Mouse (Mus musculus) embryonic stem cell, embryonic (primary cell): ENCODE data around the gene Ccdc83.

Source experiments
- CTCF ChIA-PET, 4 experiments: fragments of 300-600 bp in 2 of 4; fragments of 350-600 bp in 2 of 4; sonication (Branson Sonifier 250); formaldehyde crosslinking; loops; one replicate each; lab custom pipeline; 2022; ENCODE audit warnings: inconsistent platforms in 2 of 4; lab: Charles Lee
- POLR2A ChIA-PET, 4 experiments: fragments of 300-600 bp in 2 of 4; fragments of 350-600 bp in 2 of 4; sonication (Branson Sonifier 250); formaldehyde crosslinking; loops; one replicate each; lab custom pipeline; 2022; ENCODE audit warnings: antibody characterized with exemption in 4 of 4, inconsistent platforms in 1 of 4; lab: Charles Lee

Ccdc83 gene

GRCm38 (mm10) chr7:90265289-90265970 is at the start of gene Ccdc83:
Gene Ccdc83, minus strand, starts transcription at chr7:90265777.
- ChIA-PET POLR2A (no interaction called here), CTCF (no interaction called here)

- ChIA-PET CTCF (no interaction called here), POLR2A (interaction anchor here in 1 of 4 experiments (0.5 kb wide), 1 partner anchor 110 kb away, joined by 5 read pairs; no protein-coding TSS in a partner anchor)
Observed at GRCm38 (mm10) chr7:90313421-90313820, 47.8 kb upstream of the Ccdc83 start.

- ChIA-PET CTCF (interaction anchor here in 1 of 4 experiments (0.6 kb wide), 1 partner anchor 448 kb away, joined by 3 read pairs; no protein-coding TSS in a partner anchor), POLR2A (no interaction called here)
Observed at GRCm38 (mm10) chr7:90312151-90312883, 46.7 kb upstream of the Ccdc83 start.

GRCm38 (mm10) chr7:90308003-90308402 is 42.4 kb upstream of the Ccdc83 start:
- CTCF ChIA-PET, result no interaction called here
- POLR2A ChIA-PET, result no interaction called here

- ChIA-PET CTCF (no interaction called here), POLR2A (no interaction called here)
Observed at GRCm38 (mm10) chr7:90306968-90307367, 41.4 kb upstream of the Ccdc83 start.

GRCm38 (mm10) chr7:90306079-90306478 is 40.5 kb upstream of the Ccdc83 start:
- CTCF ChIA-PET, result no interaction called here

GRCm38 (mm10) chr7:90302647-90303552 is 37.3 kb upstream of the Ccdc83 start:
- ChIA-PET POLR2A (interaction anchor here (0.6 to 1.1 kb wide), 5 partner anchors 13 to 785 kb away, joined by 3 to 4 read pairs (median 3); no protein-coding TSS in a partner anchor), CTCF (interaction anchor here in 2 of 4 experiments (0.6 to 1.1 kb wide), 3 partner anchors 17 to 107 kb away, joined by 3 to 8 read pairs (median 5); no protein-coding TSS in a partner anchor)

More at GRCm38 (mm10) chr7:90306079-90306478, 40.5 kb upstream of the Ccdc83 start:
- POLR2A ChIA-PET, result no interaction called here

GRCm38 (mm10) chr7:90301942-90302646 is 36.5 kb upstream of the Ccdc83 start, which contains the start of gene Sytl2:
Gene Sytl2, plus strand, starts transcription at chr7:90302252.
- POLR2A ChIA-PET, result interaction anchor here in 3 of 4 experiments (0.6 to 1.1 kb wide), 4 partner anchors 12 to 784 kb away, joined by 3 to 4 read pairs (median 3); no protein-coding TSS in a partner anchor
- CTCF ChIA-PET, result interaction anchor here in 2 of 4 experiments (0.6 to 1.1 kb wide), 3 partner anchors 16 to 108 kb away, joined by 3 to 8 read pairs (median 5); no protein-coding TSS in a partner anchor

GRCm38 (mm10) chr7:90291885-90292284 is 26.3 kb upstream of the Ccdc83 start:
- ChIA-PET CTCF (interaction anchor here in 1 of 4 experiments (1.2 kb wide), 1 partner anchor 384 kb away, joined by 3 read pairs; no protein-coding TSS in a partner anchor), POLR2A (no interaction called here)

- ChIA-PET CTCF (interaction anchor here in 1 of 4 experiments (0.6 kb wide), 1 partner anchor 223 kb away, joined by 7 read pairs; no protein-coding TSS in a partner anchor), POLR2A (no interaction called here)
Observed at GRCm38 (mm10) chr7:90284793-90285192, 19.2 kb upstream of the Ccdc83 start.

GRCm38 (mm10) chr7:90282786-90283185 is 17.2 kb upstream of the Ccdc83 start:
- ChIA-PET POLR2A (no interaction called here), CTCF (no interaction called here)

- POLR2A ChIA-PET, result no interaction called here
- CTCF ChIA-PET, result no interaction called here
Observed at GRCm38 (mm10) chr7:90281759-90282546, 16.4 kb upstream of the Ccdc83 start.

GRCm38 (mm10) chr7:90280878-90281277 is 15.3 kb upstream of the Ccdc83 start:
- CTCF ChIA-PET, result interaction anchor here (0.6 to 1.3 kb wide), 5 partner anchors 12 to 699 kb away, joined by 3 to 8 read pairs (median 4); no protein-coding TSS in a partner anchor

GRCm38 (mm10) chr7:90280274-90280875 is 14.8 kb upstream of the Ccdc83 start:
- POLR2A ChIA-PET, result no interaction called here
- CTCF ChIA-PET, result interaction anchor here (0.6 to 1.3 kb wide), 7 partner anchors 11 to 1151 kb away, joined by 3 to 8 read pairs (median 3); no protein-coding TSS in a partner anchor

More at GRCm38 (mm10) chr7:90280878-90281277, 15.3 kb upstream of the Ccdc83 start:
- POLR2A ChIA-PET, result no interaction called here

- ChIA-PET CTCF (no interaction called here), POLR2A (no interaction called here)
Observed at GRCm38 (mm10) chr7:90279136-90279535, 13.6 kb upstream of the Ccdc83 start.

GRCm38 (mm10) chr7:90277769-90278168 is 12.2 kb upstream of the Ccdc83 start:
- CTCF ChIA-PET, result no interaction called here
- POLR2A ChIA-PET, result no interaction called here

- ChIA-PET POLR2A (no interaction called here), CTCF (interaction anchor here in 1 of 4 experiments (0.6 kb wide), 1 partner anchor 25 kb away, joined by 8 read pairs; the partner anchor contains the start of gene Sytl2)
Observed at GRCm38 (mm10) chr7:90277246-90277645, 11.7 kb upstream of the Ccdc83 start.
